Mouse (Mus musculus) spleen, embryonic (tissue): ENCODE results near the gene Mmgt2.

Experiments used
- CTCF ChIA-PET: fragments of 350-600 bp; sonication (Branson Sonifier 250); formaldehyde crosslinking; loops from one replicate; lab custom pipeline; 2022; lab: Charles Lee

The Mmgt2 gene

GRCm38 (mm10) chr11:62644602-62645336 is 3.7 kb upstream of the Mmgt2 start:
- CTCF ChIA-PET = no interaction called here

GRCm38 (mm10) chr11:62645337-62645675 is 3.2 kb upstream of the Mmgt2 start:
- CTCF ChIA-PET = no interaction called here

GRCm38 (mm10) chr11:62645732-62646494 is 2.6 kb upstream of the Mmgt2 start:
- CTCF ChIA-PET = interaction anchor here (0.6 kb wide), 1 partner anchor 277 kb away, joined by 3 read pairs; no protein-coding TSS in a partner anchor

- CTCF ChIA-PET = interaction anchor here (0.6 kb wide), 1 partner anchor 277 kb away, joined by 3 read pairs; no protein-coding TSS in a partner anchor
Measured at GRCm38 (mm10) chr11:62646495-62646843, 2.0 kb upstream of the Mmgt2 start.

GRCm38 (mm10) chr11:62646958-62647515 is 1.4 kb upstream of the Mmgt2 start:
- CTCF ChIA-PET = no interaction called here

- CTCF ChIA-PET = no interaction called here
Measured at GRCm38 (mm10) chr11:62647661-62648590, 538 bp upstream of the Mmgt2 start, which contains the start of gene Lrrc75a. Gene Lrrc75a (minus strand): TSS chr11:62648523.

- CTCF ChIA-PET = interaction anchor here (0.6 kb wide), 1 partner anchor 1503 kb away, joined by 7 read pairs; no protein-coding TSS in a partner anchor
Measured at GRCm38 (mm10) chr11:62649803-62650202, 1.3 kb downstream of the Mmgt2 start.

GRCm38 (mm10) chr11:62651563-62651962 is 3.1 kb downstream of the Mmgt2 start:
- CTCF ChIA-PET = no interaction called here

GRCm38 (mm10) chr11:62652080-62652479 is 3.6 kb downstream of the Mmgt2 start:
- CTCF ChIA-PET = interaction anchor here (1.6 kb wide), 1 partner anchor 49 kb away, joined by 5 read pairs; no protein-coding TSS in a partner anchor

GRCm38 (mm10) chr11:62660885-62661284 is 12.4 kb downstream of the Mmgt2 start:
- CTCF ChIA-PET = no interaction called here

- CTCF ChIA-PET = interaction anchor here (0.8 kb wide), 1 partner anchor 24 kb away, joined by 4 read pairs; no protein-coding TSS in a partner anchor
Measured at GRCm38 (mm10) chr11:62664250-62664649, 15.8 kb downstream of the Mmgt2 start.

GRCm38 (mm10) chr11:62668986-62669385 is 20.5 kb downstream of the Mmgt2 start:
- CTCF ChIA-PET = interaction anchor here (0.6 kb wide), 1 partner anchor 612 kb away, joined by 25 read pairs; no protein-coding TSS in a partner anchor

GRCm38 (mm10) chr11:62669471-62669870 is 21.0 kb downstream of the Mmgt2 start:
- CTCF ChIA-PET = interaction anchor here (0.6 kb wide), 1 partner anchor 613 kb away, joined by 25 read pairs; no protein-coding TSS in a partner anchor

GRCm38 (mm10) chr11:62670006-62670405 is 21.5 kb downstream of the Mmgt2 start:
- CTCF ChIA-PET = no interaction called here

GRCm38 (mm10) chr11:62675480-62676289 is 27.2 kb downstream of the Mmgt2 start:
- CTCF ChIA-PET = interaction anchor here (1.1 kb wide), 1 partner anchor 61 kb away, joined by 3 read pairs; no protein-coding TSS in a partner anchor

GRCm38 (mm10) chr11:62676290-62676596 is 27.8 kb downstream of the Mmgt2 start:
- CTCF ChIA-PET = interaction anchor here (1.1 kb wide), 1 partner anchor 61 kb away, joined by 3 read pairs; no protein-coding TSS in a partner anchor

- CTCF ChIA-PET = no interaction called here
Measured at GRCm38 (mm10) chr11:62678778-62679354, 30.4 kb downstream of the Mmgt2 start.

- CTCF ChIA-PET = interaction anchor here (0.6 kb wide), 1 partner anchor 145 kb away, joined by 10 read pairs; no protein-coding TSS in a partner anchor
Measured at GRCm38 (mm10) chr11:62679954-62680353, 31.5 kb downstream of the Mmgt2 start.

- CTCF ChIA-PET = no interaction called here
Measured at GRCm38 (mm10) chr11:62691592-62691991, 43.1 kb downstream of the Mmgt2 start.
